Mouse (Mus musculus): ENCODE measurements around the gene Fabp2. TPM values are rescaled to one million over a fixed set of nuclear protein-coding genes. Genes with fewer than 3 reads are reported as not detected.

Gene Fabp2
- 0.34 TPM in 1 of 2 replicates, not detected in the other for polyA plus RNA-seq (2015; fragmentation: Nextera tagmentation; extraction: Ambion mirVana)

- Histone ChIP-seq H3K9me3 (ENCODE audit: low read length) (no peaks in the 10 kb centered on the region), H3K9ac (replicated peaks; ENCODE audit: low read length) (no peak within 1 kb of the TSS), H3K36me3 (ENCODE audit: insufficient read depth, low read length) (no peaks in the 10 kb centered on the region), H3K4me3 (ENCODE audit: low read length) (no peak within 1 kb of the TSS), H3K27ac (ENCODE audit: low read length) (no peak within 1 kb of the TSS), H3K4me1 (ENCODE audit: insufficient read depth, low read length) (no peaks in the 10 kb centered on the region), H3K4me2 (replicated peaks; ENCODE audit: low read depth, low read length) (no peak within 1 kb of the TSS), H3K27me3 (ENCODE audit: insufficient read depth, low read length) (no peaks in the 10 kb centered on the region)
- no peak for ATAC-seq (ENCODE audit: low FRiP score, low TSS enrichment)
- WGBS: 87% methylated on average over 3 of the region's 3 CpGs
Measured at GRCm38 (mm10) chr3:122894772-122895171, at the start of gene Fabp2. Gene Fabp2, plus strand, starts transcription at chr3:122895072.

- Histone ChIP-seq H3K9ac (replicated peaks; ENCODE audit: low read length) (no peak overlapping the region), H3K4me2 (replicated peaks; ENCODE audit: low read depth, low read length) (no peak overlapping the region), H3K27ac (ENCODE audit: low read length) (0 out of 2 replicates have a peak overlapping the region, but pooled peaks have one; percentile 8), H3K36me3 (ENCODE audit: insufficient read depth, low read length) (peaks cover 6% of the 10 kb centered on the region; the same call in 1 of the 2 replicates), H3K4me3 (ENCODE audit: low read length) (no peak overlapping the region), H3K4me1 (ENCODE audit: insufficient read depth, low read length) (no peaks in the 10 kb centered on the region), H3K9me3 (ENCODE audit: low read length) (0 out of 2 replicates have a peak, but pooled peaks cover 3% of the 10 kb centered on the region), H3K27me3 (ENCODE audit: insufficient read depth, low read length) (no peaks in the 10 kb centered on the region)
- whole genome bisulfite sequencing: 63% methylated on average over 5 of the region's 5 CpGs
- no peak for ATAC-seq (ENCODE audit: low FRiP score, low TSS enrichment)
Measured at GRCm38 (mm10) chr3:122848410-122849034, 46.4 kb upstream of the Fabp2 start.

- Histone ChIP-seq H3K4me1 (ENCODE audit: insufficient read depth, low read length) (no peaks in the 10 kb centered on the region), H3K4me2 (replicated peaks; ENCODE audit: low read depth, low read length) (no peak overlapping the region), H3K27ac (ENCODE audit: low read length) (no peak overlapping the region), H3K4me3 (ENCODE audit: low read length) (no peak overlapping the region), H3K36me3 (ENCODE audit: insufficient read depth, low read length) (no peaks in the 10 kb centered on the region), H3K9me3 (ENCODE audit: low read length) (no peaks in the 10 kb centered on the region), H3K27me3 (ENCODE audit: insufficient read depth, low read length) (no peaks in the 10 kb centered on the region), H3K9ac (replicated peaks; ENCODE audit: low read length) (no peak overlapping the region)
- no peak for ATAC-seq (ENCODE audit: low FRiP score, low TSS enrichment)
- WGBS: 67% methylated on average over 11 of the region's 11 CpGs
Measured at GRCm38 (mm10) chr3:122855149-122855548, 39.7 kb upstream of the Fabp2 start.

- Histone ChIP-seq H3K4me3 (ENCODE audit: low read length) (no peak overlapping the region), H3K27me3 (ENCODE audit: insufficient read depth, low read length) (no peaks in the 10 kb centered on the region), H3K9me3 (ENCODE audit: low read length) (no peaks in the 10 kb centered on the region), H3K27ac (ENCODE audit: low read length) (no peak overlapping the region), H3K4me1 (ENCODE audit: insufficient read depth, low read length) (no peaks in the 10 kb centered on the region), H3K9ac (replicated peaks; ENCODE audit: low read length) (no peak overlapping the region), H3K36me3 (ENCODE audit: insufficient read depth, low read length) (no peaks in the 10 kb centered on the region), H3K4me2 (replicated peaks; ENCODE audit: low read depth, low read length) (no peak overlapping the region)
- no peak for ATAC-seq (ENCODE audit: low FRiP score, low TSS enrichment)
- 76% methylated on average over 2 of the region's 2 CpGs for whole genome bisulfite sequencing
Measured at GRCm38 (mm10) chr3:122859829-122860228, 35.0 kb upstream of the Fabp2 start.

- WGBS: 88% methylated on average over 12 of the region's 12 CpGs
- Histone ChIP-seq H3K36me3 (ENCODE audit: insufficient read depth, low read length) (no peaks in the 10 kb centered on the region), H3K4me2 (replicated peaks; ENCODE audit: low read depth, low read length) (no peak overlapping the region), H3K9ac (replicated peaks; ENCODE audit: low read length) (no peak overlapping the region), H3K4me1 (ENCODE audit: insufficient read depth, low read length) (no peaks in the 10 kb centered on the region), H3K4me3 (ENCODE audit: low read length) (no peak overlapping the region), H3K27me3 (ENCODE audit: insufficient read depth, low read length) (no peaks in the 10 kb centered on the region), H3K9me3 (ENCODE audit: low read length) (no peaks in the 10 kb centered on the region), H3K27ac (ENCODE audit: low read length) (no peak overlapping the region)
- no peak for ATAC-seq (ENCODE audit: low FRiP score, low TSS enrichment)
Measured at GRCm38 (mm10) chr3:122860573-122861498, 34.0 kb upstream of the Fabp2 start.

- no peaks in the 10 kb centered on the region for H3K27me3 ChIP-seq (ENCODE audit: insufficient read depth, low read length)
- no peaks in the 10 kb centered on the region for H3K9me3 ChIP-seq (ENCODE audit: low read length)
- H3K27ac ChIP-seq (ENCODE audit: low read length): no peak overlapping the region
- WGBS: 81% methylated on average over 4 of the region's 4 CpGs
- no peak overlapping the region for H3K9ac ChIP-seq (replicated peaks; ENCODE audit: low read length)
- H3K4me3 ChIP-seq (ENCODE audit: low read length): no peak overlapping the region
- ATAC-seq (ENCODE audit: low FRiP score, low TSS enrichment): no peak
- H3K4me1 ChIP-seq (ENCODE audit: insufficient read depth, low read length): no peaks in the 10 kb centered on the region
- no peak overlapping the region for H3K4me2 ChIP-seq (replicated peaks; ENCODE audit: low read depth, low read length)
- no peaks in the 10 kb centered on the region for H3K36me3 ChIP-seq (ENCODE audit: insufficient read depth, low read length)
Measured at GRCm38 (mm10) chr3:122865092-122865491, 29.8 kb upstream of the Fabp2 start.

- Histone ChIP-seq H3K9ac (replicated peaks; ENCODE audit: low read length) (no peak overlapping the region), H3K27me3 (ENCODE audit: insufficient read depth, low read length) (no peaks in the 10 kb centered on the region), H3K27ac (ENCODE audit: low read length) (no peak overlapping the region), H3K4me1 (ENCODE audit: insufficient read depth, low read length) (no peaks in the 10 kb centered on the region), H3K4me3 (ENCODE audit: low read length) (no peak overlapping the region), H3K9me3 (ENCODE audit: low read length) (0 out of 2 replicates have a peak, but pooled peaks cover 2% of the 10 kb centered on the region), H3K36me3 (ENCODE audit: insufficient read depth, low read length) (no peaks in the 10 kb centered on the region), H3K4me2 (replicated peaks; ENCODE audit: low read depth, low read length) (no peak overlapping the region)
- no peak for ATAC-seq (ENCODE audit: low FRiP score, low TSS enrichment)
- 100% methylated on average over 1 of the region's 1 CpGs for WGBS
Measured at GRCm38 (mm10) chr3:122868270-122868669, 26.6 kb upstream of the Fabp2 start.

GRCm38 (mm10) chr3:122871596-122871995 is 23.3 kb upstream of the Fabp2 start:
- Histone ChIP-seq H3K9me3 (ENCODE audit: low read length) (0 out of 2 replicates have a peak, but pooled peaks cover 2% of the 10 kb centered on the region), H3K27ac (ENCODE audit: low read length) (no peak overlapping the region), H3K9ac (replicated peaks; ENCODE audit: low read length) (no peak overlapping the region), H3K4me3 (ENCODE audit: low read length) (no peak overlapping the region), H3K4me2 (replicated peaks; ENCODE audit: low read depth, low read length) (no peak overlapping the region), H3K27me3 (ENCODE audit: insufficient read depth, low read length) (no peaks in the 10 kb centered on the region), H3K4me1 (ENCODE audit: insufficient read depth, low read length) (no peaks in the 10 kb centered on the region), H3K36me3 (ENCODE audit: insufficient read depth, low read length) (no peaks in the 10 kb centered on the region)
- WGBS: 85% methylated on average over 1 of the region's 1 CpGs
- ATAC-seq (ENCODE audit: low FRiP score, low TSS enrichment): no peak

- Histone ChIP-seq H3K27ac (ENCODE audit: low read length) (no peak overlapping the region), H3K9me3 (ENCODE audit: low read length) (0 out of 2 replicates have a peak, but pooled peaks cover 2% of the 10 kb centered on the region), H3K9ac (replicated peaks; ENCODE audit: low read length) (no peak overlapping the region), H3K4me2 (replicated peaks; ENCODE audit: low read depth, low read length) (no peak overlapping the region), H3K36me3 (ENCODE audit: insufficient read depth, low read length) (no peaks in the 10 kb centered on the region), H3K27me3 (ENCODE audit: insufficient read depth, low read length) (no peaks in the 10 kb centered on the region), H3K4me1 (ENCODE audit: insufficient read depth, low read length) (no peaks in the 10 kb centered on the region), H3K4me3 (ENCODE audit: low read length) (no peak overlapping the region)
- WGBS: 95% methylated on average over 2 of the region's 2 CpGs
- no peak for ATAC-seq (ENCODE audit: low FRiP score, low TSS enrichment)
Measured at GRCm38 (mm10) chr3:122876870-122877269, 18.0 kb upstream of the Fabp2 start.

GRCm38 (mm10) chr3:122877543-122877942 is 17.3 kb upstream of the Fabp2 start:
- ATAC-seq (ENCODE audit: low FRiP score, low TSS enrichment): no peak
- Histone ChIP-seq H3K9ac (replicated peaks; ENCODE audit: low read length) (no peak overlapping the region), H3K4me3 (ENCODE audit: low read length) (no peak overlapping the region), H3K4me1 (ENCODE audit: insufficient read depth, low read length) (no peaks in the 10 kb centered on the region), H3K9me3 (ENCODE audit: low read length) (0 out of 2 replicates have a peak, but pooled peaks cover 2% of the 10 kb centered on the region), H3K4me2 (replicated peaks; ENCODE audit: low read depth, low read length) (no peak overlapping the region), H3K27me3 (ENCODE audit: insufficient read depth, low read length) (no peaks in the 10 kb centered on the region), H3K36me3 (ENCODE audit: insufficient read depth, low read length) (no peaks in the 10 kb centered on the region), H3K27ac (ENCODE audit: low read length) (no peak overlapping the region)
- 88% methylated on average over 3 of the region's 3 CpGs for WGBS

Measured in kidney, embryonic 16.5 days (tissue).